Mouse (Mus musculus) retina, embryonic 14.5 days (tissue): Measurements from ENCODE around the gene Tor3a.

Source experiments
- DNase-seq: peaks from one replicate; pipeline ENCODE4 v3.0.0-alpha.2; 2015; ENCODE audit warnings: low spot score

The Tor3a gene

DNA sequence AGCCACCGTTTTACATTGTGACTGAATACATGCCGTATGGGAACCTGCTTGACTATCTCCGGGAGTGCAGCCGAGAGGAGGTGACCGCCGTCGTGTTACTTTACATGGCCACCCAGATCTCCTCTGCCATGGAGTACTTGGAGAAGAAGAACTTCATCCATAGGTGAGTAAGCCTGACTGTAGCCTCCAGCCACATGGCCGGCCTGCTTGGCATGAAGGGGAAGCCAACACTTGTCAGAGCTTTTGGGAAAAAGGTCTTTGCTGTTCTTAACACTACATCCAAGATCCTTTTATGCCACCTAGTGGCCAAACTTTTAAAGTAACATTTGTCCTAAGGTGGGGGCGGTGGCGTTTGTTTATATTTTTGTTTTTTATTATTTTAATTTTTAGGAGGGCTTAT, 41.1 kb downstream of the Tor3a start:
- DNase-seq, result peak; percentile 79

DNA sequence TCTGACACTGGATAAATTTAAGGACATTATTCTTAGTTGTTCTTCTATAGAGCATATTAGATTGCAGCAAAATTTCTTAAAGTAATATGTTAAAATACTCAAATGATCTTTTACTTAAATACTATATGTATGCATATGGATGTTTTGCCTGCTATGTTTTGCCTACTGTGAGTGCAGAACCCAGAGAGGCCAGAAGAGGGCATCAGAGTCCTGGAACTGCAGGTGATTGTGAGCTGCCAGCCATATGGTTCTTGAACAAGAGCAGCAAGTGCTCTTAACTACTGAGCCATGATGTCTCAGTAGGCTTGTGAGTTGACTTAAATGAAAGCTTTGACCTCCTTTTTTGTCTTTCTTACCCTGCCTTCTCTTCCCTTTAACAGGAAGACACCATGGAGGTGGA, 43.2 kb downstream of the Tor3a start:
- DNase-seq, result no peak

DNA sequence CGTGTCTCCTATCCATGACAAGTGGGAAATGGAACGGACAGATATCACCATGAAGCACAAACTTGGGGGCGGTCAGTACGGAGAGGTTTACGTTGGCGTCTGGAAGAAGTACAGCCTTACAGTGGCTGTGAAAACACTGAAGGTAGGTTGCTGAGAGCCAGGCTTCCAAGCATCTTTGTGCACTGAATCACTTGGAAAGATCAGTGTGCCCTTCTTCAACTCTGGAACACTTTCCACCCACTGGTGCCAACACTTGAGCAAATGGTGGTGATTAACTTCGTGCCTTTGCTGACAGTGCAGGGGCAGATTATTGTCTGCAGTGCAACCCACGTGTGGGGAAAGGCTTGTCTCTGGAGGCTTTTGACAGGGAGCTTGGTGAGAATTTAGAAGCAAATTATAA, 44.2 kb downstream of the Tor3a start:
- DNase-seq, result no peak

DNA sequence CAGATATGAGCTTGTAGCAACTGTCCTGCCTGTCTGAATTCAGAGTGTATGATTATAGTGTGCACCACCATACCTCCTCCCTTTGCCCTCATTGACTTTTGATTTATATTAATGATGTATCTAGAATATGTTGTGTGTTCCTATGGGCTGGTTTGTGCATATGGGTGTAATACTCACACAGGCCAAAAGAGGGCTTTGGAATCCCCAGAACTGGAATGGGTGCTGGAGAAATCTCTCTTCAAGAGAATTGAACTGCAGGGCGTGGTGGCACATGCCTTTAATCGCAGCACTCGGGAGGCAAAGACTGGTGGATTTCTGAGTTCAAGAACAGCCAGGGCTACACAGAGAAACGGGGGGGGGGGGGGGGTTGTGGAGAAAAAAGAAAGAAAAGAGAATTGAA, 47.4 kb downstream of the Tor3a start:
- no peak for DNase-seq

- no peak for DNase-seq
Measured at GRCm38 (mm10) chr1:156624231-156624630, 49.9 kb downstream of the Tor3a start.

DNA sequence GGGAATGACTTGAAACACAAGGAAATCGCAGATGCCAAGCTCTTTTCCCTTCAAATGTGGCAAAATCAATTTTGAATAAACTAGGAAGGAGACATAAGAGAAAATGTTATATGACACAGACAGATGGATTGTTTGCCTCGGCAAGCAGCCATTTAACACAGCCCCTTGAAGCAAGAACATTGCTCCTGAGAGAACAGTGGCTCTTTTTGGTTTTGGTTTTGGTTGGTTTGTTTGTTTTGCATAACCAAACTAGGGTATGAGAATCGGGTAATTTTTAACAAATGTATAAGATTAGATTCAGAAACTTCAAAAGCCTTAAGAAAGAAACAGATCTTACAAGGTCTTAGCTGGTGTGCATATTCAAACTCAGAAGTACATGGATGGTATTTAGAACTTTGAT, 53.2 kb downstream of the Tor3a start:
- DNase-seq, result no peak

GRCm38 (mm10) chr1:156620292-156620909, 53.8 kb downstream of the Tor3a start:
- DNase-seq, result peak; percentile 43

- DNase-seq, result no peak
Measured at GRCm38 (mm10) chr1:156617811-156618210, 56.3 kb downstream of the Tor3a start.

DNA sequence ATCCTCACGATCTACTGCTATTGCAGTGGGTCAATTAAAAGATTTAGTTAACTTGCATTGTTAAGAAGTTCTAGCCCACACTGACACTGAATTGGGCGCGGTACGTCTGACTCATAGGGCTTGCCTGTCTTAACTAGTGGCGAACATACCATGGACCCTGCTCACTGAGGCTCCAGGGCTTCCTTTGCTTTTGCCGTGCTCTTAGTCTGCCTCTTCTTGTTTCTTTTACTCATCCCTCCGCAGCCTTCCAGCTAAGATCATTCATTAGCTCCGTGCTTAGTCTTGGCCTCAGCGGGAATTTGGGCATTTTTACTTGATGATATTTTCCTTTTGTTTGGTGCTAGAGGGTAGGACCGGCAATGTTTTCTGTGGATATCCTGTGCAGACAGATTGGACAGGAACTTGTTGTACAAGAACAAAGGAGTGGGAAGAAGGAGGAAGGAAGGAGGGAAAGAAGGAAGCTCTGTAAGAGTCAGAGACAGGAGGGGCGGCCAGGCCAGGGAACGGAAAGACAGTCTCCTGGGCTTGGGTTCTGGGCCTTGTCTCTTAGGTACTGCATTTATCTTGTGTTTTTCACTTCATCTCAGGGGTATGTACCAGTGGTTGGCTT, 57.1 kb downstream of the Tor3a start:
- no peak for DNase-seq

DNA sequence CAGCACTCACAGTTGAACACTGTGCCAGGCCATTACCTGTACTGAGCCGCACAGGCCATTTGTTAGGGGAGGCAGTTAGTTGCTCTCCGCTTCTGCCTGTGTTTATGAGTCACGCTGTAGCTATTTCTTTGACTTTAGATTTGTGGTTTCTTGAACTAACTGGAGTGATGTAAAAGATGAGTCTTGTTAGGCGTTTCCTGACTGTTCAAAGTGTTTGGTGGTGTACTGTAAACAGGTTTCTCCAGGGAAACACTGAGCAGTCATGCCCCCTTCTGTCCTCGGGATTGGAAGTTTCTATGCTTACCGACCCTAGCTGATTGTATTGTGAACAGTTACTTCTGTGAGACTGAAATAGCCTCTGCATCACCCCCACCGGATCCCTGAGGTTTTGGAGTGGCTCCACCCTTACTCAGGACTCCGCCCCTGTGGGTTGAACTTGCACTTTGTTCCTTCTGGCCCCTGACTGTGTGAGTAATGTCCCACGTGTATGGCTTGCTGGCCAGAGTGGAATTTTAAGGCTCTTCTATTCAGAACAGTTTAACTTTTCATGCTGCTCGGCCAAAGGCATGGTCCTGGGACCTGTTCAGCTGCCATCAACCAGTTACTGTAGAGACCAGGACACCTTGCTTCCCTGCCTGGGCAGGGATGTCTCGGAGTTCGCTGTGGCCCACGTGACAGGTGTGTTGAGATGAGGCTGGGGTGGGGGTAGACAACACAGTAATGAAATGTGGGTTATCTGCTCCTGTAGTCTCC, 58.6 kb downstream of the Tor3a start:
- no peak for DNase-seq

GRCm38 (mm10) chr1:156614710-156615109, 59.4 kb downstream of the Tor3a start:
- peak; percentile 25 for DNase-seq

- peak; percentile 65 for DNase-seq
Measured at GRCm38 (mm10) chr1:156613855-156614530, 60.2 kb downstream of the Tor3a start.

GRCm38 (mm10) chr1:156610257-156610656, 63.9 kb downstream of the Tor3a start:
- DNase-seq, result no peak

GRCm38 (mm10) chr1:156608496-156608895, 65.7 kb downstream of the Tor3a start:
- DNase-seq, result no peak

- no peak for DNase-seq
Measured at GRCm38 (mm10) chr1:156605940-156606339, 68.2 kb downstream of the Tor3a start.

DNA sequence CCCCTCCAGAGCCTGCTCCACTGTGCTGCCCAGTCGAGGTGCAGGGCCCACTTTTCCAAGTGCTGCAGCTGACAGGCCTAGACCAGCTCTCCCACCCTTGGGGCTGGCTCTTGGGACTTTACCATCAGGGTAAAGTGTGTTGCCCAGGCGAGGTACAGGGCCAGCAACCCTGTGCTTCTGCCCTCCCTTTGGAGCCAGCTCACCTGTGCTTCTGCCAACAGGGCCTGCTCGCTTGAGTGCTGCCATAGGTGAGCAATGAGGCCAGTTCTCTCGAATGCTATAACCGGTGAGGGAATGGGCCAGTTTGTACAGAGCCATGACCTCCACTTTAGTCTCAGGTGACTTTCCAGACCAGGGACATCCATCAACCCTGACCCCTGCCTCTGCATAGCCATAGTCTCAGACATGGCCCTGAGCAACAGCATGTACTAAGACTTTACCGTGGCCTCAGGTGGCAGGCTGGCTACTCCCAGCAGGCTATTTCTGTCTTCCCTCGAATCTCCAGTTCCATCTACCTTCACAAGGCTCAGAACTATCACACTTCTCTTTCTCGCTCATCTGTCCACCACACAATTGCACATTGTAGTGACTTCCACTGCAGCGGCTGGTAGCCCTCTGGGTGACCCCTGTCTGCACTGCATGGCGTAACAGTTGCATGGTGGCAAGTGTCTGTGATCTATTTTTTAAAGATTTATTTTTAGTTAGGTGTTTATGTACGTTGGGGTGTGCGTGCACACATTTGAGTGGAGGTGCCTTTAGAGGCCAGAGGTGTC, 68.9 kb downstream of the Tor3a start:
- DNase-seq, result no peak
